Mouse (Mus musculus) testis, adult 2 months (tissue): ENCODE measurements at regions not wholly inside any gene's neighbourhood (a gene's known extent, or its start where the extent isn't known, plus 50 kb on each side); places are given as distances from the start of the nearest gene placed in this dataset.

Source experiments
- CTCF ChIP-seq: fragments of 200-500 bp; IDR thresholded peaks from 2 replicates; pipeline ENCODE4 v1.5.1; 2012; ENCODE audit warnings: low read depth, mild to moderate bottlenecking, inconsistent platforms, low read length, moderate library complexity; ENCODE audit not compliant: control insufficient read depth, insufficient read depth, insufficient replicate concordance
- POLR2A ChIP-seq: fragments of 200-500 bp; IDR thresholded peaks from 2 replicates; pipeline ENCODE4 v1.6.1; 2012; ENCODE audit warnings: low read depth, mild to moderate bottlenecking, inconsistent platforms, low read length, moderate library complexity; ENCODE audit not compliant: control insufficient read depth

GRCm38 (mm10) chr10:118675816-118676465, 194.1 kb downstream of the Dyrk2 start:
- TF ChIP-seq POLR2A (no peak), CTCF (no peak)
